Mouse (Mus musculus) CH12.LX (cell line): ENCODE results near the gene Rad23a. TPM values are rescaled to one million over a fixed set of nuclear protein-coding genes. Genes with fewer than 3 reads are reported as not detected.

Experiments
- DNase-seq: peaks from one replicate; pipeline ENCODE4 v3.0.0-alpha.2; 2013; ENCODE audit errors: extremely low read depth
- H3K27ac ChIP-seq: 2 replicates; pipeline ENCODE4 v1.5.1; 2012; ENCODE audit warnings: low read depth, mild to moderate bottlenecking, control low read depth, moderate library complexity; ENCODE audit not compliant: insufficient read depth
- H3K27me3 ChIP-seq: replicated peaks from 2 replicates; pipeline ENCODE3; 2012; ENCODE audit warnings: inconsistent platforms
- H3K36me3 ChIP-seq, 2 experiments: replicated peaks in 1 of 2; 2 replicates each; pipeline versions ENCODE3 to v1.6.1; 2012; ENCODE audit warnings: inconsistent platforms in 1 of 2, low read length in 1 of 2, mild to moderate bottlenecking in 1 of 2, mixed read lengths in 1 of 2, moderate library complexity in 1 of 2; ENCODE audit not compliant: control insufficient read depth in 1 of 2, insufficient read depth in 1 of 2
- H3K4me1 ChIP-seq, 2 experiments: 2 replicates each; pipeline ENCODE4 v1.6.1; 2012; ENCODE audit warnings: inconsistent platforms in 1 of 2, moderate library complexity in 1 of 2; ENCODE audit not compliant: insufficient read depth in 2 of 2, control insufficient read depth in 1 of 2
- H3K4me2 ChIP-seq: 2 replicates; pipeline ENCODE4 v1.6.1; 2012; ENCODE audit warnings: low read depth, mild to moderate bottlenecking, control low read depth; ENCODE audit not compliant: poor library complexity, insufficient read depth, severe bottlenecking
- H3K4me3 ChIP-seq, 3 experiments: fragments of 150-350 bp in 1 of 3; sonication (generic) in 1 of 3; replicated peaks in 1 of 3; 2 replicates each; pipeline versions ENCODE3 to v1.5.1; 2011 to 2012; ENCODE audit warnings: low read depth in 2 of 3, low read length in 2 of 3, mild to moderate bottlenecking in 2 of 3, moderate library complexity in 2 of 3, control low read depth in 1 of 3, improper control_type of control experiment in 1 of 3, inconsistent platforms in 1 of 3, mixed read lengths in 1 of 3; ENCODE audit not compliant: poor library complexity in 1 of 3
- H3K79me2 ChIP-seq: replicated peaks from 2 replicates; pipeline ENCODE4 v1.6.1; 2012; ENCODE audit warnings: mild to moderate bottlenecking, moderate library complexity; ENCODE audit not compliant: control insufficient read depth, poor library complexity, insufficient read depth, severe bottlenecking; ENCODE audit errors: extremely low read depth
- H3K9ac ChIP-seq: 2 replicates; pipeline ENCODE4 v1.6.1; 2012; ENCODE audit warnings: low read depth, mild to moderate bottlenecking, control low read depth, moderate library complexity; ENCODE audit not compliant: insufficient read depth
- H3K9me3 ChIP-seq: replicated peaks from 2 replicates; pipeline ENCODE3; 2012; ENCODE audit warnings: low read length, inconsistent platforms, mixed read lengths
- BHLHE40 ChIP-seq: IDR thresholded peaks from 2 replicates; pipeline ENCODE4 v1.6.1; 2011; ENCODE audit warnings: mild to moderate bottlenecking, low read depth, low read length, improper control_type of control experiment
- CTCF ChIP-seq, 2 experiments: IDR thresholded peaks in 1 of 2; conservative IDR thresholded peaks in 1 of 2; 2 replicates each; pipeline ENCODE4 v1.5.1; 2011 to 2012; ENCODE audit warnings: low read depth in 2 of 2, low read length in 2 of 2, improper control_type of control experiment in 1 of 2, inconsistent platforms in 1 of 2, mild to moderate bottlenecking in 1 of 2, moderate library complexity in 1 of 2
- ELF1 ChIP-seq: IDR thresholded peaks from 2 replicates; pipeline ENCODE4 v1.6.1; 2014; ENCODE audit warnings: low read depth, mild to moderate bottlenecking, inconsistent platforms, low read length, improper control_type of control experiment
- EP300 ChIP-seq: IDR thresholded peaks from 2 replicates; pipeline ENCODE4 v1.6.1; 2011; ENCODE audit warnings: low read length, improper control_type of control experiment
- ETS1 ChIP-seq: conservative IDR thresholded peaks from 2 replicates; pipeline ENCODE4 v1.6.1; 2012; ENCODE audit warnings: low read depth, mild to moderate bottlenecking, inconsistent platforms, low read length, improper control_type of control experiment, moderate library complexity
- GABPA ChIP-seq: IDR thresholded peaks from 2 replicates; pipeline ENCODE4 v1.6.1; 2012; ENCODE audit warnings: low read depth, low read length, improper control_type of control experiment, inconsistent platforms; ENCODE audit not compliant: insufficient replicate concordance
- HCFC1 ChIP-seq: IDR thresholded peaks from 2 replicates; pipeline ENCODE4 v1.6.1; 2012; ENCODE audit warnings: low read depth, mild to moderate bottlenecking, inconsistent platforms, low read length, improper control_type of control experiment
- IRF4 ChIP-seq: IDR thresholded peaks from 2 replicates; pipeline ENCODE4 v1.6.1; 2014; ENCODE audit warnings: low read depth, mild to moderate bottlenecking, inconsistent platforms, low read length, improper control_type of control experiment
- JUN ChIP-seq: IDR thresholded peaks from 2 replicates; pipeline ENCODE4 v1.6.1; 2011; ENCODE audit warnings: low read depth, mild to moderate bottlenecking, low read length, improper control_type of control experiment, moderate library complexity; ENCODE audit not compliant: insufficient read depth
- KAT2A ChIP-seq: IDR thresholded peaks from 2 replicates; pipeline ENCODE4 v1.6.1; 2012; ENCODE audit warnings: low read length, improper control_type of control experiment, inconsistent platforms; ENCODE audit not compliant: insufficient replicate concordance
- MAFK ChIP-seq: IDR thresholded peaks from 2 replicates; pipeline ENCODE4 v1.6.1; 2011; ENCODE audit warnings: low read length, improper control_type of control experiment; ENCODE audit not compliant: insufficient replicate concordance
- MAX ChIP-seq: IDR thresholded peaks from 2 replicates; pipeline ENCODE4 v1.6.1; 2011; ENCODE audit warnings: low read length, improper control_type of control experiment
- MAZ ChIP-seq: IDR thresholded peaks from 2 replicates; pipeline ENCODE4 v1.6.1; 2012; ENCODE audit warnings: low read depth, mild to moderate bottlenecking, inconsistent platforms, low read length, improper control_type of control experiment, moderate library complexity
- MEF2A ChIP-seq: IDR thresholded peaks from 2 replicates; pipeline ENCODE4 v1.6.1; 2014; ENCODE audit warnings: low read depth, mild to moderate bottlenecking, inconsistent platforms, low read length, improper control_type of control experiment, borderline replicate concordance
- MYC ChIP-seq: IDR thresholded peaks from 2 replicates; pipeline ENCODE4 v1.6.1; 2011; ENCODE audit warnings: low read depth, mild to moderate bottlenecking, improper control_type of control experiment, low read length
- NELFE ChIP-seq: IDR thresholded peaks from 2 replicates; pipeline ENCODE4 v1.6.1; 2011; ENCODE audit warnings: low read depth, low read length, improper control_type of control experiment
- PAX5 ChIP-seq: IDR thresholded peaks from 2 replicates; pipeline ENCODE4 v1.6.1; 2012; ENCODE audit warnings: low read length, inconsistent platforms, mixed read lengths
- POLR2A ChIP-seq: IDR thresholded peaks from 2 replicates; pipeline ENCODE4 v1.6.1; 2011; ENCODE audit warnings: low read depth, mild to moderate bottlenecking, improper control_type of control experiment, low read length
- RAD21 ChIP-seq: IDR thresholded peaks from 2 replicates; pipeline ENCODE4 v1.6.1; 2011; ENCODE audit warnings: low read depth, mild to moderate bottlenecking, low read length, improper control_type of control experiment, moderate library complexity
- RCOR1 ChIP-seq: conservative IDR thresholded peaks from 2 replicates; pipeline ENCODE4 v1.6.1; 2012; ENCODE audit warnings: low read depth, mild to moderate bottlenecking, inconsistent platforms, low read length, improper control_type of control experiment
- SIN3A ChIP-seq: IDR thresholded peaks from 2 replicates; pipeline ENCODE4 v1.6.1; 2012; ENCODE audit warnings: low read length, improper control_type of control experiment, inconsistent platforms
- SMC3 ChIP-seq: IDR thresholded peaks from 2 replicates; pipeline ENCODE4 v1.6.1; 2011; ENCODE audit warnings: low read depth, low read length, improper control_type of control experiment
- TCF12 ChIP-seq: IDR thresholded peaks from 2 replicates; pipeline ENCODE4 v1.6.1; 2014; ENCODE audit warnings: low read depth, mild to moderate bottlenecking, inconsistent platforms, low read length, improper control_type of control experiment
- UBTF ChIP-seq: IDR thresholded peaks from 2 replicates; pipeline ENCODE4 v1.6.1; 2012; ENCODE audit warnings: low read depth, mild to moderate bottlenecking, inconsistent platforms, low read length, improper control_type of control experiment, moderate library complexity
- USF1 ChIP-seq: IDR thresholded peaks from 2 replicates; pipeline ENCODE4 v1.6.1; 2014; ENCODE audit warnings: low read depth, mild to moderate bottlenecking, inconsistent platforms, low read length, improper control_type of control experiment
- USF2 ChIP-seq: conservative IDR thresholded peaks from 2 replicates; pipeline ENCODE4 v1.6.1; 2011; ENCODE audit warnings: low read depth, low read length, improper control_type of control experiment
- ZC3H11A ChIP-seq: IDR thresholded peaks from 2 replicates; pipeline ENCODE4 v1.6.1; 2012; ENCODE audit warnings: low read depth, mild to moderate bottlenecking, inconsistent platforms, low read length, improper control_type of control experiment
- ZMIZ1 ChIP-seq: IDR thresholded peaks from 2 replicates; pipeline ENCODE4 v1.6.1; 2012; ENCODE audit warnings: low read depth, mild to moderate bottlenecking, inconsistent platforms, low read length, improper control_type of control experiment
- dilution Hi-C: fragments of 300-500 bp; cut with MboI; formaldehyde crosslinking; loops from 2 replicates; pipeline ENCODE4 v1.14.3; 2020; ENCODE audit warnings: low sequenced_read_pairs; ENCODE audit not compliant: extremely low pct_unique_long_range_greater_than_20kb, extremely low pct_ligation_motif_present
- in situ Hi-C: fragments of 300-500 bp; cut with MboI; formaldehyde crosslinking; loops from 3 replicates; pipeline ENCODE4 v1.14.3; 2019; ENCODE audit warnings: low sequenced_read_pairs, low pct_ligation_motif_present, low pct_unique_long_range_greater_than_20kb, mixed read lengths
- polyA plus RNA-seq: library from polyadenylated mRNA; unstranded; fragments of >175 nt; gene quantifications from 2 replicates; pipeline ENCODE4 v1.2.1, GENCODE M21; 2012; ENCODE audit warnings: low read depth; ENCODE audit not compliant: insufficient read length
- total RNA-seq, 2 experiments: library from RNA; depleted of rRNA; stranded (reverse); fragments of 300-350 nt in 1 of 2; fragments of >200 nt in 1 of 2; gene quantifications; 2 replicates each; pipeline ENCODE4 v1.2.3; 2012 to 2014

Rad23a gene
- total and polyA plus RNA-seq, 3 experiments = 66.5 to 135 (median 115) TPM

GRCm38 (mm10) chr8:84813059-84813458 is 27.4 kb downstream of the Rad23a start (continued):
- TF ChIP-seq TCF12 (no peak), KAT2A (no peak), HCFC1 (no peak), MAZ (0 out of 2 replicates have a peak, but pooled peaks have one; percentile 40), MEF2A (peak; percentile 51; the same call in 1 of the 2 replicates), ZMIZ1 (no peak), MAX (no peak), SIN3A (no peak), MYC (no peak), PAX5 (no peak), ELF1 (no peak), GABPA (no peak), UBTF (no peak), CTCF (conservative IDR thresholded peaks at IDR 0.05 in 1 of 2, IDR thresholded peaks at IDR 0.05 in 1 of 2; ENCODE audit: low read depth in 2 of 2, low read length in 2 of 2) (peak; percentile 68 to 97), ETS1 (no peak)

GRCm38 (mm10) chr8:84811303-84811702 is 29.2 kb downstream of the Rad23a start:
- peak overlapping the region; percentile 86 for H3K4me2 ChIP-seq
- in situ Hi-C loops = loop anchor here (5.0 to 10.0 kb wide), 2 partner anchors 97 to 234 kb away; no protein-coding TSS in a partner anchor
- DNase-seq = no peak
- no peak overlapping the region; the same call in 1 of the 2 replicates for H3K9ac ChIP-seq
- no peak overlapping the region for H3K27ac ChIP-seq
- no peaks in the 10 kb centered on the region for H3K79me2 ChIP-seq
- dilution Hi-C loops = no loop called here
- TF ChIP-seq SMC3 (no peak), HCFC1 (no peak), TCF12 (no peak)
- no peaks in the 10 kb centered on the region for H3K36me3 ChIP-seq
- peak overlapping the region; percentile 32 to 47 (median 37) for H3K4me3 ChIP-seq
- peaks cover 40% of the 10 kb centered on the region for H3K27me3 ChIP-seq
- peaks cover under 1% of the 10 kb centered on the region for H3K9me3 ChIP-seq
- peaks cover 2 to 12% of the 10 kb centered on the region in 2 experiments; a peak in 2 of 4 replicates for H3K4me1 ChIP-seq

- Histone ChIP-seq H3K4me1 (peaks cover 2 to 12% of the 10 kb centered on the region in 2 experiments; a peak in 2 of 4 replicates), H3K27me3 (peaks cover 44% of the 10 kb centered on the region), H3K27ac (no peak overlapping the region), H3K79me2 (no peaks in the 10 kb centered on the region), H3K4me2 (peak overlapping the region; percentile 86), H3K4me3 (peak overlapping the region; percentile 32 to 47 (median 37)), H3K9ac (no peak overlapping the region; the same call in 1 of the 2 replicates), H3K9me3 (peaks cover 5% of the 10 kb centered on the region), H3K36me3 (no peaks in the 10 kb centered on the region)
- dilution Hi-C loops (no loop called here), in situ Hi-C loops (loop anchor here (5.0 to 10.0 kb wide), 2 partner anchors 96 to 234 kb away; no protein-coding TSS in a partner anchor)
- peak; percentile 79 for DNase-seq
- TF ChIP-seq SMC3 = peak; percentile 87
- peak; percentile 95 for TF ChIP-seq BHLHE40
- no peak; the same call in 1 of the 2 replicates for TF ChIP-seq NELFE
- no peak for TF ChIP-seq SIN3A
- no peak for TF ChIP-seq EP300
- TF ChIP-seq MAX = no peak
- TF ChIP-seq POLR2A = no peak
- TF ChIP-seq RCOR1 = no peak
- no peak for TF ChIP-seq MAFK
- TF ChIP-seq USF2 = no peak
- TF ChIP-seq IRF4 = peak; percentile 36; the same call in 1 of the 2 replicates
- no peak for TF ChIP-seq UBTF
- TF ChIP-seq ZC3H11A = no peak
- peak; percentile 64 for TF ChIP-seq RAD21
- TF ChIP-seq JUN = no peak
- no peak for TF ChIP-seq USF1
- no peak; the same call in 1 of the 2 replicates for TF ChIP-seq TCF12
- no peak for TF ChIP-seq PAX5
- TF ChIP-seq KAT2A = no peak
- no peak for TF ChIP-seq HCFC1
- TF ChIP-seq ELF1 = peak; percentile 40; the same call in 1 of the 2 replicates
- peak; percentile 60; the same call in 1 of the 2 replicates for TF ChIP-seq MAZ
These were observed 29.6 kb downstream of the Rad23a start for GRCm38 (mm10) chr8:84810896-84811295.
